Mouse (Mus musculus) bone marrow macrophage, adult 2 months (primary cell): ENCODE measurements around the gene Ifit2.

Experiments used
- CTCF ChIP-seq: IDR thresholded peaks from 2 replicates; pipeline ENCODE4 v1.5.1; 2012; ENCODE audit warnings: low read depth, mild to moderate bottlenecking, low read length, moderate library complexity
- POLR2A ChIP-seq: IDR thresholded peaks from 2 replicates; pipeline ENCODE4 v1.6.1; 2012; ENCODE audit warnings: mild to moderate bottlenecking, low read depth, low read length, borderline replicate concordance

DNA sequence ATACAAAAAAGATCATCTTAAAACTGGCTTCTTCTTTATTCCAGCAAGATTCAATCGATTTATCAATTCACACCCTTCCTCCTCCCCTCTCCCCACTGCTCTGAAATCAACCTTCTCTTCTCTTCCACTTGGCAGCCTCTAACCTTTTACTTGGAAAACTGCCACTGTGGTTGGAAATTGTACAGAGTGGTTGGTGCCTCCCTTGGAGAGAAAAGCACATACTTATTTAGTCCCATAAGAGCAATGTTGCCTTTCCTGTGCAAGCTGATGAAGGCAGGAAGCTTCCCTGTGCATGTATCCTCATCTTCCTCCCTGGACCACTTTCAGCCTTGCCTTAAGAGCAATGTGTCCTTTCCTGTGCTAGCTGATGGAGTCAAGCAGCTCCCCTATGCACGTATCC, 47.8 kb downstream of the Ifit2 start:
- TF ChIP-seq CTCF: no peak
- no peak for TF ChIP-seq POLR2A
